Mouse (Mus musculus): ENCODE data around the gene Slc17a1. TPM values are rescaled to one million over a fixed set of nuclear protein-coding genes. Genes with fewer than 3 reads are reported as not detected.

Gene Slc17a1
- polyA plus RNA-seq, 1 experiment from 2014 or later, result 0.77 TPM

- Histone ChIP-seq H3K36me3 (ENCODE audit: control insufficient read depth, insufficient read depth, low read length) (no peaks in the 10 kb centered on the region), H3K9ac (ENCODE audit: low read depth, low read length) (no peak overlapping the region), H3K27ac (ENCODE audit: low read length) (no peak overlapping the region), H3K27me3 (replicated peaks; ENCODE audit: control insufficient read depth, insufficient read depth, low read length) (no peaks in the 10 kb centered on the region), H3K9me3 (ENCODE audit: control insufficient read depth, low read length) (no peaks in the 10 kb centered on the region), H3K4me2 (ENCODE audit: low read depth, low read length) (no peak overlapping the region), H3K4me1 (ENCODE audit: control insufficient read depth, insufficient read depth, low read length) (no peaks in the 10 kb centered on the region), H3K4me3 (ENCODE audit: low read length) (no peak overlapping the region)
- WGBS, result 81% methylated on average over 2 of the region's 2 CpGs
- ATAC-seq, result no peak
These were observed 18.3 kb upstream of the Slc17a1 start for GRCm38 (mm10) chr13:23849299-23849698.

GRCm38 (mm10) chr13:23856401-23856800 lies 11.1 kb upstream of the Slc17a1 start:
- Histone ChIP-seq H3K27me3 (replicated peaks; ENCODE audit: control insufficient read depth, insufficient read depth, low read length) (no peaks in the 10 kb centered on the region), H3K4me3 (ENCODE audit: low read length) (no peak overlapping the region), H3K9me3 (ENCODE audit: control insufficient read depth, low read length) (no peaks in the 10 kb centered on the region), H3K36me3 (ENCODE audit: control insufficient read depth, insufficient read depth, low read length) (no peaks in the 10 kb centered on the region), H3K9ac (ENCODE audit: low read depth, low read length) (no peak overlapping the region), H3K4me1 (ENCODE audit: control insufficient read depth, insufficient read depth, low read length) (no peaks in the 10 kb centered on the region), H3K4me2 (ENCODE audit: low read depth, low read length) (no peak overlapping the region), H3K27ac (ENCODE audit: low read length) (no peak overlapping the region)
- 53% methylated on average over 3 of the region's 3 CpGs for WGBS
- ATAC-seq, result no peak

GRCm38 (mm10) chr13:23861815-23862214 lies 5.7 kb upstream of the Slc17a1 start:
- H3K36me3 ChIP-seq (ENCODE audit: control insufficient read depth, insufficient read depth, low read length), result no peaks in the 10 kb centered on the region
- ATAC-seq, result no peak
- H3K4me3 ChIP-seq (ENCODE audit: low read length), result no peak overlapping the region
- H3K9me3 ChIP-seq (ENCODE audit: control insufficient read depth, low read length), result no peaks in the 10 kb centered on the region
- 0 out of 2 replicates have a peak, but pooled peaks cover 6% of the 10 kb centered on the region for H3K4me1 ChIP-seq (ENCODE audit: control insufficient read depth, insufficient read depth, low read length)
- no peak overlapping the region for H3K4me2 ChIP-seq (ENCODE audit: low read depth, low read length)
- no peak overlapping the region for H3K27ac ChIP-seq (ENCODE audit: low read length)
- no peaks in the 10 kb centered on the region for H3K27me3 ChIP-seq (replicated peaks; ENCODE audit: control insufficient read depth, insufficient read depth, low read length)
- H3K9ac ChIP-seq (ENCODE audit: low read depth, low read length), result no peak overlapping the region

DNA sequence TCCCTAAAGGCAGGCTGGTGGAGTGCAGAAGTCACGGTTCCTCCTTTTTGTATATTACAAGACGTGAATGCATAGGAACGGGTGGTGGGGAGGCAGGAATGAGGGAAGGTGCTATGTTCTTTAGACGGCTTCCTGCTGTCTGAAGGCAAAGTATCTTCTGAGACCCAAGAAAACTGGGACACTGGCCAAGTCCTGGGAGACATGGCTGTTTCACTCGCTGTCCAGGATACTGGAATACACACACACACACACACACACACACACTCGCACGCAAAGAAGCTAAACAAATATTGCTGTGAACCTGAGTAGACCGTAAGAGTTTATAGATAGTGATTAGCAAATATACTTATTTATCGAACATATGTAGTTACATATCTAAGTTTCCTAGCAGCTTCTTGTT lies 2.8 kb upstream of the Slc17a1 start:
- Histone ChIP-seq H3K4me1 (ENCODE audit: control insufficient read depth, insufficient read depth, low read length) (0 out of 2 replicates have a peak, but pooled peaks cover 6% of the 10 kb centered on the region), H3K9me3 (ENCODE audit: control insufficient read depth, low read length) (no peaks in the 10 kb centered on the region), H3K36me3 (ENCODE audit: control insufficient read depth, insufficient read depth, low read length) (no peaks in the 10 kb centered on the region), H3K27me3 (replicated peaks; ENCODE audit: control insufficient read depth, insufficient read depth, low read length) (no peaks in the 10 kb centered on the region), H3K4me3 (ENCODE audit: low read length) (no peak overlapping the region), H3K27ac (ENCODE audit: low read length) (no peak overlapping the region), H3K4me2 (ENCODE audit: low read depth, low read length) (no peak overlapping the region), H3K9ac (ENCODE audit: low read depth, low read length) (no peak overlapping the region)
- no peak for ATAC-seq
- WGBS, result 51% methylated on average over 9 of the region's 9 CpGs

GRCm38 (mm10) chr13:23866086-23866710 lies 1.4 kb upstream of the Slc17a1 start:
- 64% methylated on average over 9 of the region's 9 CpGs for WGBS
- H3K36me3 ChIP-seq (ENCODE audit: control insufficient read depth, insufficient read depth, low read length), result no peaks in the 10 kb centered on the region
- no peak overlapping the region for H3K4me2 ChIP-seq (ENCODE audit: low read depth, low read length)
- H3K9ac ChIP-seq (ENCODE audit: low read depth, low read length), result no peak overlapping the region
- 0 out of 2 replicates have a peak, but pooled peaks cover 6% of the 10 kb centered on the region for H3K4me1 ChIP-seq (ENCODE audit: control insufficient read depth, insufficient read depth, low read length)
- H3K27me3 ChIP-seq (replicated peaks; ENCODE audit: control insufficient read depth, insufficient read depth, low read length), result no peaks in the 10 kb centered on the region
- peak; percentile 52; the same call in 1 of the 2 replicates for ATAC-seq
- no peaks in the 10 kb centered on the region for H3K9me3 ChIP-seq (ENCODE audit: control insufficient read depth, low read length)
- H3K27ac ChIP-seq (ENCODE audit: low read length), result no peak overlapping the region
- H3K4me3 ChIP-seq (ENCODE audit: low read length), result no peak overlapping the region

- H3K9ac ChIP-seq (ENCODE audit: low read depth, low read length), result no peak overlapping the region
- no peak overlapping the region for H3K4me2 ChIP-seq (ENCODE audit: low read depth, low read length)
- H3K4me3 ChIP-seq (ENCODE audit: low read length), result no peak overlapping the region
- no peaks in the 10 kb centered on the region for H3K9me3 ChIP-seq (ENCODE audit: control insufficient read depth, low read length)
- no peak for ATAC-seq
- H3K27ac ChIP-seq (ENCODE audit: low read length), result no peak overlapping the region
- H3K36me3 ChIP-seq (ENCODE audit: control insufficient read depth, insufficient read depth, low read length), result no peaks in the 10 kb centered on the region
- WGBS, result 80% methylated on average over 6 of the region's 6 CpGs
- no peaks in the 10 kb centered on the region for H3K27me3 ChIP-seq (replicated peaks; ENCODE audit: control insufficient read depth, insufficient read depth, low read length)
- 0 out of 2 replicates have a peak, but pooled peaks cover 6% of the 10 kb centered on the region for H3K4me1 ChIP-seq (ENCODE audit: control insufficient read depth, insufficient read depth, low read length)
These were observed 550 bp upstream of the Slc17a1 start for GRCm38 (mm10) chr13:23867000-23867399.

DNA sequence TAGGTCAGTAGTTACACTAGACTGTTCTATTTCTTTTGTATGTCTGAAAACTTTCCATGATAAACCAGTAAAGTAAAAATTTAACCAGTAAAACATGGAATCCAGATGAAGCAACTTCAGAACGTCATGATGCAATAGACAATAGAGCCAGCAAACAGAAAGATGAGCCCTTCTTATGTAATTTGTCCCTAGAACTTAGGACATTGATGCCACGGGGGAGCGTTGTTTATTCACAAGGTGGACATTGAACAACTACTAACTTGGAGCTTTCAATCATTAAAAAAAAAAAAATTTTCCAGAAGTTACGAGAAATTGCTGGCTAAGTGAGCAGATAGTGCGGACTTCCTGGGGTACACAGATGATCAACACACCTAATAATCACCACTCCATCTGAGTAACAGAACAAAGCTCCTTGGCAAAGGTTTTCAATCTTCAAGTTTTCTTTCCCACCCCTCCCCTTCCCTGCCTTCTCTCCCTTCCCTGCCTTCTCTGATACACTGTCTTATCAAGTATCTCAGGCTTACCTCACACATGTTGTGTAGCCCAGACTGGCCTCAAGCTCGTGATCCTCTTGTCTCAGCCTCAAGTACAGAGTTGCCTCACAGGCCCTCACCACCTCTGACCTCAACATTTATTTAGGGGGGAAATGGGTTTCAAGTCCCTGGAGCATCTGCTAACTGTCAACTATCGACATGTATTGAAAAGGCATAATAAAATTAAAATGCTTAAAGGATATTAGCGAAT lies 1.4 kb downstream of the Slc17a1 start:
- ATAC-seq, result peak; percentile 67; the same call in 1 of the 2 replicates
- H3K4me2 ChIP-seq (ENCODE audit: low read depth, low read length), result no peak overlapping the region
- 84% methylated on average over 8 of the region's 8 CpGs for WGBS

GRCm38 (mm10) chr13:23869996-23870395 lies 2.4 kb downstream of the Slc17a1 start:
- WGBS, result 70% methylated on average over 3 of the region's 3 CpGs
- no peak for ATAC-seq

More for the DNA sequence above, 1.4 kb downstream of the Slc17a1 start:
- Histone ChIP-seq H3K9me3 (ENCODE audit: control insufficient read depth, low read length) (no peaks in the 10 kb centered on the region), H3K36me3 (ENCODE audit: control insufficient read depth, insufficient read depth, low read length) (no peaks in the 10 kb centered on the region), H3K4me3 (ENCODE audit: low read length) (no peak overlapping the region), H3K27ac (ENCODE audit: low read length) (no peak overlapping the region), H3K4me1 (ENCODE audit: control insufficient read depth, insufficient read depth, low read length) (0 out of 2 replicates have a peak, but pooled peaks cover 6% of the 10 kb centered on the region), H3K9ac (ENCODE audit: low read depth, low read length) (no peak overlapping the region), H3K27me3 (replicated peaks; ENCODE audit: control insufficient read depth, insufficient read depth, low read length) (no peaks in the 10 kb centered on the region)

DNA sequence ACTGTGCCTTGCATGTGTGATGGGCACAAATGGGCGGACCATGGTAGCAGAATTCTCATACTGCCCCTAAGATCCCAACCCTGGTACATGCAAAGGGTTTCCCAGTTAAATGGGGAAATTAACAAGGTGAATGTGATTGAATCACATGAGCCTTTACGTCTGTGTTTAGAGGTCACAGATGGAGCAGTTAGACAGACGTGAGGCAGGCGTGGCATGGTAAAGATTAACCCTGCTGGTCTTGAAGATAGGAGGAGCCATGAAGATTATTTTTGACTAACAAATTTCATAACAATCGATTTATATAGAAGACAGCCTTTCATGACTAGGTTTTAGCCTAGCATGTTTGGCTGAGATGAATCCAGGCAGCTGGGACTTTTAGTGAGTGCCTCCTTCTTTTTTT lies 5.6 kb downstream of the Slc17a1 start:
- H3K27me3 ChIP-seq (replicated peaks; ENCODE audit: control insufficient read depth, insufficient read depth, low read length), result no peaks in the 10 kb centered on the region
- WGBS, result 59% methylated on average over 5 of the region's 5 CpGs
- no peaks in the 10 kb centered on the region for H3K36me3 ChIP-seq (ENCODE audit: control insufficient read depth, insufficient read depth, low read length)
- no peak for ATAC-seq
- H3K27ac ChIP-seq (ENCODE audit: low read length), result no peak overlapping the region
- no peak overlapping the region for H3K9ac ChIP-seq (ENCODE audit: low read depth, low read length)
- no peaks in the 10 kb centered on the region for H3K9me3 ChIP-seq (ENCODE audit: control insufficient read depth, low read length)
- H3K4me2 ChIP-seq (ENCODE audit: low read depth, low read length), result no peak overlapping the region
- no peaks in the 10 kb centered on the region for H3K4me1 ChIP-seq (ENCODE audit: control insufficient read depth, insufficient read depth, low read length)
- H3K4me3 ChIP-seq (ENCODE audit: low read length), result no peak overlapping the region

More at GRCm38 (mm10) chr13:23869996-23870395, 2.4 kb downstream of the Slc17a1 start:
- Histone ChIP-seq H3K9me3 (ENCODE audit: control insufficient read depth, low read length) (no peaks in the 10 kb centered on the region), H3K36me3 (ENCODE audit: control insufficient read depth, insufficient read depth, low read length) (no peaks in the 10 kb centered on the region), H3K27ac (ENCODE audit: low read length) (no peak overlapping the region), H3K4me1 (ENCODE audit: control insufficient read depth, insufficient read depth, low read length) (0 out of 2 replicates have a peak, but pooled peaks cover 6% of the 10 kb centered on the region), H3K4me3 (ENCODE audit: low read length) (no peak overlapping the region), H3K4me2 (ENCODE audit: low read depth, low read length) (no peak overlapping the region), H3K27me3 (replicated peaks; ENCODE audit: control insufficient read depth, insufficient read depth, low read length) (no peaks in the 10 kb centered on the region), H3K9ac (ENCODE audit: low read depth, low read length) (no peak overlapping the region)
